Mouse (Mus musculus): ENCODE measurements around the gene Pitpnm3.
A peak's percentile ranks its signal among the peaks of the same experiment; 100 is the strongest.
"Not testable (repeated sequence)": the region's sequence is repeated elsewhere in the genome, so short reads cannot be mapped to it uniquely, and the experiment has no call there.

The Pitpnm3 gene

GRCm38 (mm10) chr11:72135383-72136158, at the start of gene Pitpnm3:
Gene Pitpnm3, minus strand, starts transcription at chr11:72135778.
- no peak for DNase-seq

DNA sequence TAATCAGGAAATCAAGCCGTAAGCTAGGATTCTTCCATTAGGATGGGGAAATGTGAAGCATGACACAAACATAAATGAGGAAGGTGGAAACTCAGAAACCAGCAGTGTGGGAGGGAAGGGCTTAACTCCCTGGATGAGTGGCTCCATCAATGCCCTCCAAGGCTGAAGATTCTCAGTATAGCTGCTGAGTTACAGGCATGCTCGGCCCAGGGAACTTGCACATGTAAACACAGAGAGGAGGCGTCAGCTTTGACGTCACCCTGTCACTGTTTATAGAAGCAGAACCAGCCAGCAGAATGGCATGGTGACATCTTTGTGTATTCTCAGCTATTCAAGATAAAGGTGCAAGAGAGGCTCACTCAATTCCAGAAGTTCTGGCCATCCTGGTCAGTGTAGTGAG, 48.7 kb upstream of the Pitpnm3 start:
- no peak for DNase-seq

- no peak for DNase-seq
These were observed 45.6 kb upstream of the Pitpnm3 start for GRCm38 (mm10) chr11:72181136-72181535.

- DNase-seq: no peak
These were observed 45.0 kb upstream of the Pitpnm3 start for GRCm38 (mm10) chr11:72180556-72180955.

- no peak for DNase-seq
These were observed 41.0 kb upstream of the Pitpnm3 start for GRCm38 (mm10) chr11:72176553-72176952.

DNA sequence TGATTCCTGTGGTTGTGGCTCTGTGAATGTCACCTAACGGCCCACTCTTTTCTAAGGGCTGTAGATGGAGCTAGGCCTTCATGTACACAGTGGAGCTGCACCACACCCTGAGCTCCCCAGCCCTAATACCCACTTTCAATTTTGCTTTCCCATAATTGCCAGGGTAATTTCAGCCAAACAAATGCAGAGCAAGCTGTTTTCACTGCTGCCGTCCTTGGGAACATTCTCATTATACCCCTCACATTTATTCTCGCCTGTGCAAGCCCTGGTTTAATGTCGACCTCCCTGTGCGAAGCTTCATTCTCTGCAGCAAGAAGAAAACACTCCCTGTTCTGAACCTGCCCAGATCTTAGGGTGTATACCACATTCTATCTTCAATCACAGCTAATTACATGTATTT, 40.4 kb upstream of the Pitpnm3 start:
- DNase-seq: no peak

DNA sequence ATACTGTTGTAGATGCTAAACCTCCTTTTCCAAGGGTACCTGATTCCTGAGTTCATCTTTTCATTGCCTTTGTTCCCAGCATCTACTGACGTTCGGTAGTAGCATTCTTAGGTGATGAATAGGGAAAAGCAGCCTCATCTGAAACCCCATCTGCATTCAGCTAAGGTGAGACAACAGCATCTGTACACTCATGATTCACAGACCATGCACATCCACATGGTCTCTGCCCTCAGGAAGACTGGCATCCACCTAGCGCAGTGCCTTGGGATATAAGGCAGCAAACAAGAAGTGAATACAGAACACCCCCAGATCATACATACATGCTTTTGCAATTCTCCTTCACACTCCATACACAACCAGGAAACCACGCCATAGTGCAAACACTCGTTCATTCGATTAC, 39.1 kb upstream of the Pitpnm3 start:
- DNase-seq: no peak

DNA sequence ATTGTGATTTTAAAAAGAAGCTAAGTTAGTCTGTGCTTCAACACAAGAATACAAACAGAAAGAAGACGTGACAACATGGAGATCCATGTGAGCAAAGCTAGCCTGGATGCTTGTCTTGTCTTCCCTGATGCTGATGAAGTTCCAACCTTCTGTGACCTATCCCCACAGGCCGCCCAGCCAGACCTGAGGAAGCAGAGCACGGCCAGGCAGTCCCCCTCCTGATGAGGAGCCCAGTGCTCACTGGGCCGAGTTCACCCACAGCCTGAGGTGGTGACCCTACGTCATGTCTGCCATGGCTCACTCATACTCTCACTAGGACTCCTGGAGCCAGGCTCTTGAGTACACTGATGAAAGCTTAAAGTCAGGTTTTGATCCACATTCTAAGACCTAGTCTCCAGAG, 37.9 kb upstream of the Pitpnm3 start:
- no peak for DNase-seq

DNA sequence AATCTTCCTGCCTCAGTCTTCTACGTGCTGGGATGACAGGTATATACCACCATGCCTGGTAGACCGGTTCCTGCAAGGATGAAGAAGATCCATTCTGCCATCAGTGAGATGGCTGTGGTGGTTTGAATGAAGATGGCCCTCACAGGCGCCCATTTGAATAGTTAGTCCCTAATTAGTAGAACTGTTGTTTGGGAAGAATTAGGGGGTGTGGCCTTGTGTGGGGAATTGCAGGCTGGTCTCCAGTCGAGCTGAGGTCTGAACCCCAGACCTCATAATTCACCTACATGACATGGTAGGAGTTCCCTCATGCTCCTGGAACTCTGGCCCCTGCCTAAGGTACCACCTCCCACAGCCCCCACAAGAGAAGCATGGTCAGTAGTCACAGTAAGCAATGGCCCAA, 36.3 kb upstream of the Pitpnm3 start:
- DNase-seq: not testable (repeated sequence)

- DNase-seq: no peak
These were observed 34.3 kb upstream of the Pitpnm3 start for GRCm38 (mm10) chr11:72169871-72170270.

- no peak for DNase-seq
These were observed 27.6 kb upstream of the Pitpnm3 start for GRCm38 (mm10) chr11:72163198-72163597.

DNA sequence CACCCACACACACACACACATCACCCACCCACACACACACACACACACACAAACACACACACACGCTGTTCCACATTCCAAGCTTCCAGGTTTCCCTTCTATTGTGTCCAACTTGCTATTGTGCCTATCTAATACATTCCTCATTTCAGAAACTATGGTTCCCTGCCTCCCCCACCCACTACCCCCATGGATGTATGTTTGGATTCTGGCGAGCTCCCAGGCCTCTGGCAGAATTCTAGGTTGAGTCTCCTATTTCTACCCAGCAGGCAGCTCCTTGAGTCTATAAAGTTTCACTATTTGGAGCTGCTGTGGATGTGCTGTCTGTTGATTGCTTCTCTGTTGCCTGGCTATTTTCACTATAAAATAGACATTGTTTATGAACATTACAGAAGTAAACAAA, 21.0 kb upstream of the Pitpnm3 start:
- no peak for DNase-seq

- DNase-seq: no peak
These were observed 20.4 kb upstream of the Pitpnm3 start for GRCm38 (mm10) chr11:72155981-72156428.

GRCm38 (mm10) chr11:72155186-72155980, 19.8 kb upstream of the Pitpnm3 start:
- DNase-seq: no peak

DNA sequence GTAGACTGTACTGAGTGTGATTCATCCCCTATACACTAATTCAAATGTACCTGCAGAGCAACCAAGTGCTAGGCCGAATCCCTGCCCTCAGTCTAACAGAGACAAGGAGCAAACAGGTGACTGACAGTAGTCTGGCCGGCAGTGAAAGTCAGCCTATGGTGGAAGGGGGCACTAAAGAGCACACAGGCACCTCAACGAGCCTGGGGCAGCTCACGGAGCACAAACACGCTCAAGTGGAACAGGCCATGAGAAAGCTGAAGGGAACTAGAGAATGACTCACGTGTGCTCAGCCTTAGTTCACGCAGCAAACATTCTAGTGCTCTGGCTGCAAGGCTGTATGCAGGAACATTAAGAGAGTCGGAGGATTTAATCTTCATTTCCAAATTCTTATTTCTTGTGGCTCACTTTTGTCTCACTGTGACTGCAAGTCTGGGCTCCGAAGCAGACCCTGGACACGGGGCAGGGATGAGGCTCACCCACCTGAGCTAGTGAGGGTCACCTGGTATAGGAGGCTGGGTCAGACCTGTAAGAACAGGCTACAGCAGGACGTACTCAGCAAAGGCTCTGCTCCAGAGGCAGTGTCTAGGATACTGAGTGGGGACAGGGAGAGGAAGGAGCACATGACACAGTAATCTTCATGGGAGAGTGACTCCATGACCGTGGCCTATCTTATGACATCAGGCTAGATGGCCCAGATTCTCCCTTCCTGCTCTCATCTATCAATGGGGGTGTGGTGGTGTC, 17.7 kb upstream of the Pitpnm3 start:
- DNase-seq: no peak

DNA sequence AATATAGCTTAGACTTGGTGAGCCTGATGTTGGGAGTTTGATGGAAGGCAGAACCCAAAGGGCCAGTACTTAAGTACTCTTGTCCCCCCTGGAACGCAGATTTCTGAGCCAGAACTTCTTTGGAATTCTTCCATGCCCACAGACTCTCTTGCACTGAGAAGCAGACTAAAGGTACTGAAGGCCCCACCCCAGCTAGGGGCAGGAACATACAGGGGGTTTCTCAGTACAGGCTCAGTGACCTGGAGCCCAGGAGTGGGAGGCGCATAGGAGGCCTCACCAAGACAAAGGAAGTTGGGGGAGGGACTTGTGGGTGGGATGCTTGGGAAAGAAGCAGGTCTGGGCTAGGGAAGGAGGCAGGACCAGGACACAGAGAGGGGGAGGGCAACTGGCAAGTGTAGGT, 15.5 kb upstream of the Pitpnm3 start:
- no peak for DNase-seq

DNA sequence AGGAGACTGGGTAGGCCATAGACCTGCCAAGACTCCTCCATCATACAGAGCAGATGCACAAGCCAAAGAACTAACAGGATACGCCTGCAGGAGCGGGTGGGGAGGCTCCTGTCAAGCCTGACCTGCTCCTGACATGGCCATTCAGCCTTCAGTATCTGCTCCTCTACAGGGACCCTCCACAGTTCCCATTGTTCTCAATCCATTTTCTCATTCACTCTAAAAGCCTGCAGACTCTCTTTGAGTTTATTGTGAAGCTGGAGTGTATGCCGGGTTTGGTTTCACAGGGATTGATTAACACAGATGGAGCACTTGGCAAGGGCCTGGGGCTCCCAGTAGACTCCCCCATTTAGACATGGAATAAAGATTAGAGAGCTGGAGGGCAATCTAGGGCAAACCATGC, 12.3 kb upstream of the Pitpnm3 start:
- DNase-seq: no peak

- DNase-seq: no peak
These were observed 10.3 kb upstream of the Pitpnm3 start for GRCm38 (mm10) chr11:72145877-72146248.

- DNase-seq: peak; percentile 32 to 33
These were observed 9.8 kb upstream of the Pitpnm3 start for GRCm38 (mm10) chr11:72145182-72145876.

DNA sequence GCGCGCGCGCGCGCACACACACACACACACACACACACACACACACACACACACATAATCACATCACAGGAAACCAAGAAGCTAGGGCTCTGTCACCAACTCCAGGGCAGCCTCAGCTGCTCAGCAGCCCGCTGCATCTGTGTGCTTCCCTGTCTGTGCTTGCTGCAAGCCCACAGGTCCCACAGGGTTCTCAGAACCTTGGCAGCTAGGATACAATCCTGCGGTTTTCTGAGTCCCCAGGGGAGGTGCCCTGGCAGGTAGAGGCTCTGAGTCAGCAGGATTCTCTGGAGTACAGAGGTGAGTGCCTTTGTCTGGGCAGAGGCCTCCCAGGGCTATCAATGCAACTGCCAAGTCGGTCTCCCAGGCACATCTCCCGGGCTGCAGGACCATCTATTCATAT, 7.3 kb upstream of the Pitpnm3 start:
- DNase-seq: no peak

- no peak for DNase-seq
These were observed 4.6 kb upstream of the Pitpnm3 start for GRCm38 (mm10) chr11:72140198-72140597.

DNA sequence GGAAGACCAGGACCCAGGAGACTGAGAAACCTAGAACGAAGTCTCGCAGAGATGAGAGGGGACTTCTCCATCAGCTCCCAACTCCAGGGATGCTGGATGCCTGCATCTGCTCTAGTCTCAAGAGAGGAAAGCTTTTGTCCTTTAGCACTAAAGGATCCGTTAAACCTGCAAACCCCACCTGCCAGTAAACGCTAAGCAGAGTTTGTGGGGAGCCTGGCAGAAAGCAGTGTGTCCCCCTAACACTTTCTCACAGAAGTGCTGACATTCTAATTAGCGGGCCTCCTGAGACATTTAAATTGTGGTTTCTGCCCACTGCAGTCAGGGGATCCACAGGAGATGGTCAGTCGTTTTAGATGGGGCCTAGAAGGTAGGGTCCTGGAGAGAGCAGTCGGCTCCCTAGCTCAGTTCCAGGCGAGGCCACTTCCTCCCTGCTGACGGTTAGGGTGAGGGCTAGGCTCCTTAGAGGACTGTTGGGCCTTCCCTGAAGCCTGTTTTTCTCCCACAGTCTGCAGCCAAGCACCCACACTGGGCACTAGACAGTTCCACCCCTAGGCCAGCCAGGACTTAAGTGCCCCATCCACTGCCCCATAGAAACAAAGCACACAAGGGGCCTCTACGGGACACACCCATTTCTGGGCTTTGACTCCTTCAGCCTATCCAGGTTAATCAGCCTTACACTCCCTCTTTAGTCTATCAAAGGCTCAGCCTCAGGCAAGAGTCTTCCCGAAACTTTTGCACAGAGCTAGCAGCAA, 829 bp upstream of the Pitpnm3 start:
- no peak for DNase-seq
